Mouse (Mus musculus) limb, embryonic 10.5 days (tissue): ENCODE data around the gene Slc35b1. TPM values are rescaled to one million over a fixed set of nuclear protein-coding genes. Genes with fewer than 3 reads are reported as not detected.

Source experiments
- DNase-seq: peaks from one replicate; pipeline ENCODE4 v3.0.0-alpha.2; 2017; ENCODE audit warnings: low spot score
- H3K27ac ChIP-seq: fragments of 300-500 bp; sonication (generic); 2 replicates; pipeline ENCODE4 v1.5.1; 2016; ENCODE audit warnings: mild to moderate bottlenecking
- H3K27me3 ChIP-seq: fragments of 300-500 bp; sonication (generic); 2 replicates; pipeline ENCODE4 v1.6.1; 2016; ENCODE audit warnings: low read depth, mild to moderate bottlenecking; ENCODE audit not compliant: poor library complexity, severe bottlenecking
- H3K36me3 ChIP-seq: fragments of 300-500 bp; sonication (generic); 2 replicates; pipeline ENCODE4 v1.6.1; 2016; ENCODE audit warnings: mild to moderate bottlenecking, moderate library complexity
- H3K4me1 ChIP-seq: fragments of 300-500 bp; sonication (generic); 2 replicates; pipeline ENCODE4 v1.6.1; 2016
- H3K4me3 ChIP-seq: fragments of 300-500 bp; sonication (generic); 2 replicates; pipeline ENCODE4 v1.5.1; 2016; ENCODE audit warnings: mild to moderate bottlenecking, moderate library complexity
- H3K9me3 ChIP-seq: fragments of 300-500 bp; sonication (generic); replicated peaks from 2 replicates; pipeline ENCODE4 v1.6.1; 2016; ENCODE audit warnings: mild to moderate bottlenecking
- WGBS: fragments of 180-500 bp; shearing (Covaris S2); methylation state at CpG from one replicate; pipeline ENCODE4 v1.1.7; 2016; 5-methylcytosine and 5-hydroxymethylcytosine counted together
- polyA plus RNA-seq: library from polyadenylated mRNA; unstranded; fragments of >200 nt; fragmentation: Nextera tagmentation; extraction: Ambion mirVana; gene quantifications from 2 replicates; pipeline ENCODE4 v1.2.1, GENCODE M21; 2016

Slc35b1 gene
- polyA plus RNA-seq, 1 experiment from 2014 or later, result 132 TPM

DNA sequence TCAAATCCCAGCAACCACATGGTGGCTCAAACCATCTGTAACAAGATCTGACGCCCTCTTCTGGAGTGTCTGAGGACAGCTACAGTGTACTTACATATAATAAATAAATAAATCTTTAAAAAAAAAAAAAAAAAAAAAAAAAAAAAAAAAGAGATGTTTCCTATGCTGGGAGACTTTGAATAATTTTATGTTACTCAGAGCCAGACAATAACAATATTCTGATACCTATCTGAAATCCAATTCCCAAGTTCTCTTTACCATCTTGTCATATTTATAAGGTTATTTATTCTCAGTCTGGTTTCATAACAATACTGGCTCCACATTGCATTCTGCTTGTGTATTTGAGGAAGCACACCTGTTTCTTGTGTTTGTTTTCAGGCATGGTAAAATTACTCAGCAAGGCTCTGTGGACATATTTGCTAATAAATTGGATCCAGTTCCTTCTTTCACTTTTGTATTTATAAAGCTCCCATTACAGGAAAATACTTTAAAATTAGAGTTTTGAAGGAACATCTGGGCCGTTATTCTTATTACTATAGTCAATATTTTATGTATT, 36.5 kb downstream of the Slc35b1 start:
- no peaks in the 10 kb centered on the region for H3K9me3 ChIP-seq
- peaks cover 26% of the 10 kb centered on the region for H3K36me3 ChIP-seq
- WGBS, result 82% methylated on average over 2 of the region's 2 CpGs

GRCm38 (mm10) chr11:95423505-95423904, 39.0 kb downstream of the Slc35b1 start:
- Histone ChIP-seq H3K9me3 (no peaks in the 10 kb centered on the region), H3K27ac (no peak overlapping the region), H3K4me3 (no peak overlapping the region), H3K36me3 (peaks cover 21% of the 10 kb centered on the region), H3K4me1 (no peaks in the 10 kb centered on the region), H3K27me3 (no peaks in the 10 kb centered on the region)
- 81% methylated on average over 3 of the region's 3 CpGs for WGBS
- no peak for DNase-seq

More for the DNA sequence above, 36.5 kb downstream of the Slc35b1 start:
- peaks cover 8% of the 10 kb centered on the region for H3K4me1 ChIP-seq
- no peak overlapping the region for H3K27ac ChIP-seq
- H3K27me3 ChIP-seq, result no peaks in the 10 kb centered on the region
- no peak overlapping the region for H3K4me3 ChIP-seq
- DNase-seq, result no peak

DNA sequence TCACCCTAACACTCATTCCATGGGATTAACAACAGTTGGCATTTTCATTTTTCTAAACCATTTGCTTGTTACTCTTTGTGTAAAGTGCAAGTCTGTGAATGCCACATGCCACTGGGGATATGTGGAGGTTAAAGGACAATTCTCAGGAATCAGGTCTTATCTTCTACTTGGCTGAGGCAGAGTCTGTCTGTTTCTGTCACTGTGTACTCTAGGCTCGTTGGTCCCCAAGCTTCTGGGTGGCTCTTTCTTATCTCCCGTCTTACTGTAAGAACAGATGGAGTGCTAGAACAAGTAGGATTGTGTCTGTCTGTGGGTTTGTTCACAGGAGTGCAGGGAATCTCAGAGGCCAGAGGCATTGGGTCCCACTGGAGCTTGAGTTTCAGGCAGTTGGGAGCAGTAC, 46.9 kb downstream of the Slc35b1 start:
- 93% methylated on average over 2 of the region's 2 CpGs for WGBS
- H3K36me3 ChIP-seq, result 0 out of 2 replicates have a peak, but pooled peaks cover 6% of the 10 kb centered on the region
- no peaks in the 10 kb centered on the region for H3K9me3 ChIP-seq
- no peak overlapping the region for H3K27ac ChIP-seq
- H3K4me3 ChIP-seq, result no peak overlapping the region
- H3K27me3 ChIP-seq, result no peaks in the 10 kb centered on the region
- no peak for DNase-seq
- H3K4me1 ChIP-seq, result no peaks in the 10 kb centered on the region

DNA sequence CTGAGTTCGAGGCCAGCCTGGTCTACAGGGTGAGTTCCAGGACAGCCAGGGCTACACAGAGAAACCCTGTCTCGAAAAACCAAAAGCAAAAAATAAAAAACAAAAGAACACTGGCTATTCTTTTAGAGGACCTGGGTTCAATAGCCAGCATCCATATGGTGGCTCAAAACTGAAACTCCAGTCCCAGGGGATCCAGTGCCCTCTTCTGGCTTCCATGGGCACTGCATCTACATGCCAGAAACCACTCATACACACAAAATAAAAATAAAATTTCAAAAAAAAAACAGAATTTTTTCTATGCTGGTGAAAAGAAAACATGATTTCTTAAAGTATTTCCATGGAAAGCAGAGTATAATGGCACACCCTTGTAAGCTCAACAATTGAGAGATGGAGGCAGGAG, 47.7 kb downstream of the Slc35b1 start:
- WGBS, result 87% methylated on average over 2 of the region's 2 CpGs
- Histone ChIP-seq H3K4me3 (no peak overlapping the region), H3K9me3 (no peaks in the 10 kb centered on the region), H3K27ac (no peak overlapping the region), H3K4me1 (no peaks in the 10 kb centered on the region), H3K36me3 (peaks cover 10% of the 10 kb centered on the region; the same call in 1 of the 2 replicates), H3K27me3 (no peaks in the 10 kb centered on the region)
- DNase-seq, result peak; percentile 44

Other genes starting within 250 kb of the Slc35b1 start
- 0.85 and 1.9 TPM in 2 replicates for gene Dlx4, start 238.4 kb upstream of the Slc35b1 start, polyA plus RNA-seq
- not detected in 2 replicates for gene Tac4, start 123.2 kb upstream of the Slc35b1 start, polyA plus RNA-seq
- 93.9 and 99.0 TPM in 2 replicates for gene Kat7, start 74.4 kb upstream of the Slc35b1 start, polyA plus RNA-seq
- 12.8 and 15.0 TPM in 2 replicates for gene Fam117a, start 47.7 kb upstream of the Slc35b1 start, polyA plus RNA-seq
- gene Spop, start 29.4 kb downstream of the Slc35b1 start, polyA plus RNA-seq, result 95.3 and 123 TPM in 2 replicates
- gene Nxph3, start 129.9 kb downstream of the Slc35b1 start, polyA plus RNA-seq, result 0.38 and 0.66 TPM in 2 replicates
- 9.7 and 16.3 TPM in 2 replicates for gene Ngfr, start 203.0 kb downstream of the Slc35b1 start, polyA plus RNA-seq